Mouse (Mus musculus) small intestine, adult 2 months (tissue): ENCODE results near the gene Nlrp2.

ENCODE experiments used
- CTCF ChIP-seq: fragments of 200-500 bp; IDR thresholded peaks from 2 replicates; pipeline ENCODE4 v1.5.1; 2012; ENCODE audit warnings: low read depth, mild to moderate bottlenecking, control low read depth, inconsistent platforms, low read length, moderate library complexity, mixed read lengths; ENCODE audit not compliant: insufficient replicate concordance, insufficient read length; ENCODE audit errors: extremely low read depth
- POLR2A ChIP-seq: fragments of 200-500 bp; IDR thresholded peaks from 2 replicates; pipeline ENCODE4 v1.6.1; 2012; ENCODE audit warnings: low read depth, mild to moderate bottlenecking, control low read depth, inconsistent platforms, low read length, moderate library complexity

DNA sequence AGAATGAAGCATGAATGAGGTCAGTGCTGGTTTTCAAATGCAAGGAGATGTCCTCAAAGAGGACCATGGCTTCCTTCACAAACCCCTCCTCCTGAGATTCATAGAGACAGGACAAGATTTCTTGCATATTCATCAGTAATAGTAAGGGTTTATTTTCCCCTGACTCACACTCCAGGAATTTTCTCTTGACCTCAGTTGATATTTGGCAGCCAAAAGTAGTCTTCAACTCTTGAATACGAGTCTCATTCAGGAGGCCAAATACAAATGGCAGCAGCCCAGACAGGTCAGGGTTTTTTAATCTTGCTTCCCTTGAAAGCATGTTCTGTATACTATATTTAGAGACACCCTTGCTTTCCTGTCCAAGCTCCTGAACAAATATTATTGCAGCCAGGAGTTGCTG is 23.3 kb downstream of the Nlrp2 start:
- no peak for TF ChIP-seq POLR2A
- no peak for TF ChIP-seq CTCF
